Mouse (Mus musculus) MEL (cell line): Measurements from ENCODE around the gene Cep112.

Experiments used
- CTCF ChIP-seq, 3 experiments: IDR thresholded peaks in 2 of 3; conservative IDR thresholded peaks in 1 of 3; 2 replicates each; pipeline ENCODE4 v1.5.1; 2011 to 2012; ENCODE audit warnings: low read length in 3 of 3, low read depth in 2 of 3, mild to moderate bottlenecking in 2 of 3, improper control_type of control experiment in 1 of 3, inconsistent platforms in 1 of 3, mixed read lengths in 1 of 3, moderate library complexity in 1 of 3; ENCODE audit not compliant: control insufficient read depth in 1 of 3, insufficient read depth in 1 of 3, poor library complexity in 1 of 3, severe bottlenecking in 1 of 3
- E2F4 ChIP-seq: IDR thresholded peaks from 2 replicates; pipeline ENCODE4 v1.6.1; 2011; ENCODE audit warnings: low read depth, low read length, improper control_type of control experiment, borderline replicate concordance
- EP300 ChIP-seq, 2 experiments: IDR thresholded peaks; 2 replicates each; pipeline ENCODE4 v1.6.1; 2011; ENCODE audit warnings: improper control_type of control experiment in 2 of 2, low read length in 2 of 2, low read depth in 1 of 2, mild to moderate bottlenecking in 1 of 2
- HCFC1 ChIP-seq: IDR thresholded peaks from 2 replicates; pipeline ENCODE4 v1.6.1; 2012; ENCODE audit warnings: low read depth, mild to moderate bottlenecking, inconsistent platforms, low read length, improper control_type of control experiment, moderate library complexity
- KAT2A ChIP-seq: conservative IDR thresholded peaks from 2 replicates; pipeline ENCODE4 v1.6.1; 2012; ENCODE audit warnings: low read depth, low read length, improper control_type of control experiment, inconsistent platforms
- MAX ChIP-seq: IDR thresholded peaks from 2 replicates; pipeline ENCODE4 v1.6.1; 2011; ENCODE audit warnings: low read length, improper control_type of control experiment
- POLR2A ChIP-seq, 2 experiments: IDR thresholded peaks; 2 replicates each; pipeline ENCODE4 v1.6.1; 2011 to 2012; ENCODE audit warnings: low read length in 2 of 2, mild to moderate bottlenecking in 2 of 2, control low read depth in 1 of 2, improper control_type of control experiment in 1 of 2, low read depth in 1 of 2, moderate library complexity in 1 of 2; ENCODE audit not compliant: control insufficient read depth in 1 of 2, insufficient read depth in 1 of 2, poor library complexity in 1 of 2
- POLR2AphosphoS2 ChIP-seq: IDR thresholded peaks from 2 replicates; pipeline ENCODE4 v1.6.1; 2011; ENCODE audit warnings: low read length, improper control_type of control experiment
- TBP ChIP-seq: IDR thresholded peaks from 2 replicates; pipeline ENCODE4 v1.8.0; 2011; ENCODE audit warnings: low read depth, low read length, improper control_type of control experiment
- TCF12 ChIP-seq: IDR thresholded peaks from 2 replicates; pipeline ENCODE4 v1.6.1; 2014; ENCODE audit warnings: low read depth, mild to moderate bottlenecking, inconsistent platforms, low read length, improper control_type of control experiment, moderate library complexity
- UBTF ChIP-seq: IDR thresholded peaks from 2 replicates; pipeline ENCODE4 v1.6.1; 2012; ENCODE audit warnings: low read depth, mild to moderate bottlenecking, inconsistent platforms, low read length, improper control_type of control experiment, moderate library complexity, borderline replicate concordance; ENCODE audit not compliant: insufficient read depth
- USF1 ChIP-seq: IDR thresholded peaks from 2 replicates; pipeline ENCODE4 v1.6.1; 2014; ENCODE audit warnings: low read depth, mild to moderate bottlenecking, inconsistent platforms, low read length, improper control_type of control experiment, moderate library complexity
- ZC3H11A ChIP-seq: IDR thresholded peaks from 2 replicates; pipeline ENCODE4 v1.6.1; 2012; ENCODE audit warnings: low read depth, mild to moderate bottlenecking, inconsistent platforms, low read length, improper control_type of control experiment

DNA sequence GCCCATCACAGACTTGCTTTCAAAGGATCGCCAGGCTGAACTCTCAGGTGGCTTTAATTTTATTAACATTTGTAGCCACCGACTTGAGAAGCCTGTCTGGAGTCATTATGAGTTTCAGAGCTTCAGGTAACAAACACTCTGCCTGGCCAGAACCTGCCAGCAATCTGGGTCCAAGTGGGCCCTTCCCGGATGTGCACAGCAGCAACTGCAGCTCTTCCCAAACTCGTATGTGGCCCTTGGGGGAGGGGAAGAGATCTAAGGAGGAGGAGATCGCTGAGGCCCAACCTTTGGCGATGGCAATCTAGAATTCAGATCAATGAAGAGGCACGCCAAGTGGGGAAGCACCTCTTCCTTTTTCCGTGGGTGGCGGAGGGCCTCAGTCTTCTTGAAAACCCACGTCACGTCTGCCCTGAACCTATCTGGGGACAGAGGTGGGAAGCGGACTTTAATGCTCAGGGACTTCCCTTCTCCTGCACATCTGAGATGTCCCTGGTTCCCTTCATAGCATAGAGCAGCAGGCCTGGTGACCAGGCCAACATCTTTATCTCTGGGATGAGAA, 468.3 kb downstream of the Cep112 start:
- no peak for TF ChIP-seq CTCF (IDR thresholded peaks at IDR 0.05 in 2 of 3, conservative IDR thresholded peaks at IDR 0.05 in 1 of 3; ENCODE audit: control insufficient read depth in 1 of 3, insufficient read depth in 1 of 3, low read depth in 2 of 3, low read length in 3 of 3, poor library complexity in 1 of 3, severe bottlenecking in 1 of 3)
- no peak for TF ChIP-seq POLR2AphosphoS2
- no peak for TF ChIP-seq ZC3H11A
- no peak for TF ChIP-seq POLR2A (IDR thresholded peaks at IDR 0.05; ENCODE audit: control insufficient read depth in 1 of 2, insufficient read depth in 1 of 2, low read depth in 1 of 2, low read length in 2 of 2, poor library complexity in 1 of 2)
- TF ChIP-seq E2F4: no peak
- no peak for TF ChIP-seq USF1
- TF ChIP-seq TBP: no peak
- TF ChIP-seq EP300 (IDR thresholded peaks at IDR 0.05; ENCODE audit: low read depth in 1 of 2, low read length in 2 of 2): no peak
- no peak for TF ChIP-seq TCF12
- no peak for TF ChIP-seq UBTF
- no peak for TF ChIP-seq HCFC1
- no peak for TF ChIP-seq KAT2A
- TF ChIP-seq MAX: no peak
